Mouse (Mus musculus) embryonic facial prominence, embryonic 11.5 days (tissue): Measurements from ENCODE around the gene Sorcs2. TPM values are rescaled to one million over a fixed set of nuclear protein-coding genes. Genes with fewer than 3 reads are reported as not detected.

Source experiments
- ATAC-seq: fragments of 200-750 bp; cut with Nextera tagmentation; replicated peaks from 2 replicates; pipeline ENCODE4 v1.8.0; 2017; ENCODE audit warnings: low read depth; ENCODE audit not compliant: insufficient number of reproducible peaks, low FRiP score, low TSS enrichment
- DNase-seq: peaks from one replicate; pipeline ENCODE4 v3.0.0-alpha.2; 2015; ENCODE audit warnings: low spot score
- H3K27ac ChIP-seq: fragments of 300-500 bp; sonication (generic); replicated peaks from 2 replicates; pipeline ENCODE4 v1.5.1; 2014; ENCODE audit warnings: mild to moderate bottlenecking, low read depth, low read length, control low read depth
- H3K27me3 ChIP-seq: fragments of 300-500 bp; sonication (generic); 2 replicates; pipeline ENCODE4 v1.6.1; 2014; ENCODE audit warnings: mild to moderate bottlenecking, low read length, moderate library complexity, mixed read lengths; ENCODE audit not compliant: control insufficient read depth, insufficient read depth
- H3K36me3 ChIP-seq: fragments of 300-500 bp; sonication (generic); replicated peaks from 2 replicates; pipeline ENCODE4 v1.6.1; 2014; ENCODE audit warnings: low read depth, mild to moderate bottlenecking, low read length, moderate library complexity, mixed read lengths; ENCODE audit not compliant: control insufficient read depth, insufficient read depth
- H3K4me1 ChIP-seq: fragments of 300-500 bp; sonication (generic); 2 replicates; pipeline ENCODE4 v1.6.1; 2014; ENCODE audit warnings: low read length, mixed read lengths; ENCODE audit not compliant: control insufficient read depth, insufficient read depth
- H3K4me2 ChIP-seq: fragments of 300-500 bp; sonication (generic); 2 replicates; pipeline ENCODE4 v1.6.1; 2014; ENCODE audit warnings: low read depth, mild to moderate bottlenecking, control low read depth, low read length, moderate library complexity
- H3K4me3 ChIP-seq: fragments of 300-500 bp; sonication (generic); 2 replicates; pipeline ENCODE4 v1.5.1; 2014; ENCODE audit warnings: low read depth, low read length, control low read depth
- H3K9ac ChIP-seq: fragments of 300-500 bp; sonication (generic); replicated peaks from 2 replicates; pipeline ENCODE4 v1.6.1; 2014; ENCODE audit warnings: mild to moderate bottlenecking, control low read depth, low read length
- H3K9me3 ChIP-seq: fragments of 300-500 bp; sonication (generic); replicated peaks from 2 replicates; pipeline ENCODE4 v1.6.1; 2016; ENCODE audit warnings: mild to moderate bottlenecking, low read length, inconsistent platforms, mixed read lengths; ENCODE audit not compliant: control insufficient read depth
- WGBS: fragments of 180-500 bp; shearing (Covaris S2); extraction: QIAGEN DNeasy Blood & Tissue Kit; methylation state at CpG from one replicate; pipeline ENCODE4 v1.1.7; 2014; 5-methylcytosine and 5-hydroxymethylcytosine counted together
- polyA plus RNA-seq: library from polyadenylated mRNA; unstranded; fragments of >200 nt; fragmentation: Nextera tagmentation; extraction: Ambion mirVana; gene quantifications from 2 replicates; pipeline ENCODE4 v1.2.1, GENCODE M21; 2014

The Sorcs2 gene
- polyA plus RNA-seq, 1 experiment from 2014 or later = 4.6 TPM

DNA sequence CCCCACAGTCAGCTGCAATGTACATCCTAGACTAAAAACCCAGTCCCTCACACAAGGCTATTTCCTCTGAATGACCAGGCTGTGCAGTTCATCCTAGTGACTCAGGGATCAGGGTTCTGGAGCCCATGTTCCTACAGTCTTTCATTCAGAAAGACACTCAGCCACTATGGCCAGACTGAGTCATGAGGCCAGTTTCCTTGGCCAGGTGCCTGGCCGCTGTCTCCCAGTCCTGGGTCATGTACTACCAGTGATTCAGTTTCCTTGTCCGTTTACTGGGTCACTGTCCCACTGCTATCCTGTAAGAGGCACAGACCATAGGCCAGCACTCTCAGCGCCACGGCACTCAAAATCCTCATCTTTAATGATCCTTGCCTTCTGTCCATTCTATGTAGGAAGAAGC, 209.6 kb downstream of the Sorcs2 start:
- H3K36me3 ChIP-seq = no peaks in the 10 kb centered on the region
- H3K27me3 ChIP-seq = no peaks in the 10 kb centered on the region
- no peak overlapping the region for H3K4me3 ChIP-seq
- H3K9ac ChIP-seq = no peak overlapping the region
- H3K4me2 ChIP-seq = no peak overlapping the region
- H3K4me1 ChIP-seq = no peaks in the 10 kb centered on the region
- ATAC-seq (no peak), DNase-seq (no peak)
- H3K27ac ChIP-seq = no peak overlapping the region
- 87% methylated on average over 4 of the region's 4 CpGs for WGBS
- no peaks in the 10 kb centered on the region for H3K9me3 ChIP-seq

DNA sequence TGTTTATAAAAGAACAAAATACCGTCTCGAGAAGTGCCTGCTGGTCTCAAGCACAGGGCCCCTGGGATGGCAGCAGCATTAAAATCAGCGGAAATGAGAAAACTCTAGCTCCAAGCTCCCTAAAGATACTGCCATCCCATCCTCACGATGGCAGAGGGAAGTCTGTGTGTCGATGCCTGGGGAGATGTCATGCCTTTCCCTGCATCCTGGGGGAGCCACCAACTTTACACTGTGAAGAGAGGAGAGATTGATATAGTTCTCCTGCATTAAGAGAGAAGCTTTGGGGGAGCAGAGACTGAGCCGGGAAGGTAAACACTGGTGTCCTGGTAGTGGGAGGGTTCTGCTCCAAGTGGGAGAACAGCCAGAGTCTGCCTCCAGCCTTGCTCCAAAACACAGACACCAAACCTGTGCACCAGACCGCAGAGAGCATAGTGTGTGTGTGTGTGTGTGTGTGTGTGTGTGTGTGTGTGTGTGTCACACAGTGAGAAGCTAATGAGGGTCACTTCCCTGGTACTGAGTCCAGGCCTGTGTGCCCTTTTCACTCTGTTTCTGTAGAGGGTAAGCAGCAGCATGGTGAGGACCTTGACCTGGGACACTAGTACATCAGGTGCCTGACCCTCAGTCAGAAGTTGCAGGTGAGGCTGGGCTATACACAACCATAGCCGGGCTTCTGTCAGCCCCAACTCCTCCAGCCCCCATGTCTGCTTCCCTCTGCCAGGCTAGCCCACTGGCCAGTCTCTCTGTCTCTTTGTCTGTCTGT, 211.5 kb downstream of the Sorcs2 start:
- Histone ChIP-seq H3K9ac (no peak overlapping the region), H3K27ac (no peak overlapping the region), H3K9me3 (no peaks in the 10 kb centered on the region), H3K4me2 (no peak overlapping the region), H3K4me1 (no peaks in the 10 kb centered on the region), H3K27me3 (no peaks in the 10 kb centered on the region), H3K36me3 (no peaks in the 10 kb centered on the region), H3K4me3 (no peak overlapping the region)
- DNase-seq (no peak), ATAC-seq (no peak)
- WGBS = 62% methylated on average over 8 of the region's 8 CpGs

DNA sequence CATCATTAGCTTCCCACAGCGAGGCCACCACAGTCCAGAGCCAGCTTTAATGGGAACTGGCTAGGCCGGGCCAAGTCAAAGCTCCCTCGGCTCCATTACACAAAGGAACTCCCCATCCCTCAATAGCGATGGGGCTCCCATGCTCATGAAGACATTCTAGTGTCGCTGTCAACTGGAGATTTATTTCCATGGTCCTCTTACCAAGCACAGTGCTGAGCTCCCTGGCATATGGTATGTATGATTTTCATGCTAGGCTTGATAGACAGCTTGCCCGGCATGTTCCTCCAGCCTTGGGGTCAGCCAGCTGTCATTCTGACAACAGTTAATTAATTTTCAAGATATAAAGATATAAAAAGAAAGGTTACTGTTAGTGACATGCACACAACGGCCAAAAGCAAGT, 215.6 kb downstream of the Sorcs2 start:
- 85% methylated on average over 7 of the region's 7 CpGs for WGBS
- no peak overlapping the region for H3K27ac ChIP-seq
- no peaks in the 10 kb centered on the region for H3K4me1 ChIP-seq
- ATAC-seq = no peak
- H3K27me3 ChIP-seq = no peaks in the 10 kb centered on the region
- no peak overlapping the region for H3K9ac ChIP-seq
- H3K36me3 ChIP-seq = no peaks in the 10 kb centered on the region
- H3K4me3 ChIP-seq = no peak overlapping the region
- DNase-seq = no peak
- H3K9me3 ChIP-seq = no peaks in the 10 kb centered on the region
- no peak overlapping the region for H3K4me2 ChIP-seq

DNA sequence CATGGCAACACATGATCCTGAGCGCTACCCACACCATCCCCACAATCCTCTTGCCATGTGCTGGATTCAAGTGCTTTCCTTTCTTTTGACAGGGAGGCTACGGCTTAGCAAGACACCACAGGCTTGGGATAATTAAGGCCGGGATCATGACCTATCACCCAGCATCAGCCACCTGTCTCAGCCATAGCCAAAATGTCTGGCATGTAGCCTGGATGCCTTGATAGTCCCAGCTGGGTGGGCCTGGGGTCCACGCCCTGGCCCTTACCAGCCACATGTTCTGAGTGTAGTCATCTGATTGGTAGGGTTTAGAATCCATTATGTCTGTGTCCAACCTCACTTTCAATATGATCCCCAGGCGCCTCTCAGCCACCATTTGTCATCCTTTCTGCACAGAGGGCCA, 218.2 kb downstream of the Sorcs2 start:
- DNase-seq (no peak), ATAC-seq (no peak)
- WGBS = 80% methylated on average over 5 of the region's 5 CpGs

DNA sequence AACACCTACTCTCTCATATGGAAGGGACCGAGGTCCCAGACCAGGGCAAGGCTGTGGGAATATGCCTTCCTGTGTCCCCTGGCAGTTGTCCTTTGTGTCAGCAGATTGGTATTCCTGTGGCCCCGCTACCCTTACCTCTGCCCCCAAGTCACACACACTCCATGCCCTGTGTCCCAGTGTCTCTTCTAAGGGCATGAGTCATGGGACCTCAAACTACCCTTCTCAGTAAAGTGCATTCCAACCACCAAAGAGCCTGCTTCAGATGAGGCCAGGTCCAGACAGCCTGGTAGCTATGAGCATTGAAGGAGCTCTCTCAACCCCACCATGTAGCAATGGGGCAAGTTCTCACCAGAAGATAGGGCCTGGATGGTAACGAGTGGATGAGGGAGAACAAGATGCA, 219.2 kb downstream of the Sorcs2 start:
- WGBS = 98% methylated on average over 3 of the region's 3 CpGs

More for the DNA sequence above, 218.2 kb downstream of the Sorcs2 start:
- Histone ChIP-seq H3K27me3 (no peaks in the 10 kb centered on the region), H3K36me3 (no peaks in the 10 kb centered on the region), H3K9me3 (no peaks in the 10 kb centered on the region), H3K27ac (no peak overlapping the region), H3K9ac (no peak overlapping the region), H3K4me1 (no peaks in the 10 kb centered on the region), H3K4me3 (no peak overlapping the region), H3K4me2 (no peak overlapping the region)

DNA sequence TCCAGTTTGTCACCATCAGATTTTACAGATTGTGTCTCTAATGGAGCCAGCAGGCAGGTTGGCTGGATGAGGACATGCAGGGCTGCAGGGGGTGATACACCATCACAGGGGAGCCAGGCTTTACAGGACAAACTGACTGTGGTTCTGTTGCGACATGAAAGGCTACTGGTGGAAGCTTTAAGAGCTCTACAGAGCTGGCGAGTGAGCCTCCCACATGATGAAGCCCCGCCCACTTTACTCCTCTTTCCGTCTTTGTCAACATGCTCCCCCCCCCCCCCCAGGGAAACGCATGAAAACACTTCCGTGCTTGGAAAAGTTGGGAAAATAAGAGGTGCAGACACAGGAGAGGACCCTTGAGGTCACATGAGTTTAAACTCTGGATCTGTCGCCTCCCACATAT, 219.7 kb downstream of the Sorcs2 start:
- ATAC-seq (no peak), DNase-seq (no peak)
- H3K4me3 ChIP-seq = no peak overlapping the region
- no peak overlapping the region for H3K9ac ChIP-seq
- WGBS = 61% methylated on average over 7 of the region's 7 CpGs
- H3K9me3 ChIP-seq = no peaks in the 10 kb centered on the region
- no peaks in the 10 kb centered on the region for H3K36me3 ChIP-seq
- H3K4me1 ChIP-seq = no peaks in the 10 kb centered on the region
- no peak overlapping the region for H3K4me2 ChIP-seq
- H3K27me3 ChIP-seq = no peaks in the 10 kb centered on the region
- H3K27ac ChIP-seq = no peak overlapping the region

More for the DNA sequence above, 219.2 kb downstream of the Sorcs2 start:
- H3K4me3 ChIP-seq = no peak overlapping the region
- H3K36me3 ChIP-seq = no peaks in the 10 kb centered on the region
- ATAC-seq = no peak
- H3K27me3 ChIP-seq = no peaks in the 10 kb centered on the region
- no peaks in the 10 kb centered on the region for H3K9me3 ChIP-seq
- H3K4me2 ChIP-seq = no peak overlapping the region
- H3K9ac ChIP-seq = no peak overlapping the region
- no peaks in the 10 kb centered on the region for H3K4me1 ChIP-seq
- no peak overlapping the region for H3K27ac ChIP-seq
- no peak for DNase-seq

DNA sequence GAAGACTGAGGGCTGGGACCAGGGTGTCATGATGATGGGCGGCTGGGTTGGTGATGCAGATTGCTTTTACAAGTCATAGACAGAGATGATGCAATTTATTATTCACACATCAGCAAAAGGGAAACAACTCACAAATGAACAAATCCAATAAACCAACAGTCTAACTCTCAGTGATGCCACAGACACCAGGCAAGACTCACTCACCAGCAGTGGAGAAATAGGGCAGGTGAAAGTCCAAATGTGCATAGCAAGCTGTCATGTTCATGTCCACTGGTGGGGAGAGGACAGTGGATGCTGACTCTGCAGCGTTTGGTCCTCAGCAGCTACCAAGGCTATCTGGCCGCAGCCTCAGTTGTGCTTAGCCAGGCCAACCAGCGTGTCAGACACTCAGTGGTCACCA, 221.1 kb downstream of the Sorcs2 start:
- no peak overlapping the region for H3K4me2 ChIP-seq
- H3K4me3 ChIP-seq = no peak overlapping the region
- DNase-seq = no peak
- WGBS = 93% methylated on average over 4 of the region's 4 CpGs
- no peaks in the 10 kb centered on the region for H3K4me1 ChIP-seq
- H3K36me3 ChIP-seq = no peaks in the 10 kb centered on the region
- H3K27me3 ChIP-seq = no peaks in the 10 kb centered on the region
- no peak for ATAC-seq
- H3K9me3 ChIP-seq = no peaks in the 10 kb centered on the region
- no peak overlapping the region for H3K9ac ChIP-seq
- H3K27ac ChIP-seq = no peak overlapping the region

DNA sequence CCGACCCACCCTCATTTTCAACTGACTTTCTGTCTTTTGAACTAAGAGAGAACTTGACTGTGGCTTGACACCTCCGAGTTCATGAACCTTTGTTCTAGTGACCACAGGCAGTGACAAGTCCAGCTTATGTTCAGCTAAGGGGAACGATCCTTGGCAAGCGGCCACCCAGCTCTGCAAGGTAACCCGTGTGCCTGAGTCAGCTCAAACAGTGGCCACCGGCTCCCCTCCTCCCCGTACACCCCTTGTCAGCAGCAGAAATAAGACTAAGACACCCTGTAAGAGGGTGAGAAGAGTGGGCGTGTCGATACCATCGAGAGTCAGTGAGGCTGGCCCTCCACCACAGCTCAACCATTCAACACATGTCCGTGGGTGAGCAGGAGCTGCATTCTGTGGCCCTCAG, 221.5 kb downstream of the Sorcs2 start:
- no peak overlapping the region for H3K27ac ChIP-seq
- no peak for DNase-seq
- H3K4me3 ChIP-seq = no peak overlapping the region
- ATAC-seq = no peak
- WGBS = 95% methylated on average over 11 of the region's 11 CpGs
- H3K9me3 ChIP-seq = no peaks in the 10 kb centered on the region
- no peak overlapping the region for H3K4me2 ChIP-seq
- H3K36me3 ChIP-seq = no peaks in the 10 kb centered on the region
- no peak overlapping the region for H3K9ac ChIP-seq
- no peaks in the 10 kb centered on the region for H3K4me1 ChIP-seq
- no peaks in the 10 kb centered on the region for H3K27me3 ChIP-seq
